Mouse (Mus musculus) heart, adult 2 months (tissue): ENCODE data around the gene Sart1. TPM values are rescaled to one million over a fixed set of nuclear protein-coding genes. Genes with fewer than 3 reads are reported as not detected.
"Not testable (repeated sequence)": the region's sequence is repeated elsewhere in the genome, so short reads cannot be mapped to it uniquely, and the experiment has no call there.

Experiments
- DNase-seq, 2 experiments: peaks; one replicate each; pipeline ENCODE4 v3.0.0; 2021
- H3K27ac ChIP-seq: fragments of 200-600 bp; 2 replicates; pipeline ENCODE4 v1.8.1; 2022
- H3K27me3 ChIP-seq: fragments of 200-500 bp; 2 replicates; pipeline ENCODE4 v1.6.1; 2012; ENCODE audit warnings: mild to moderate bottlenecking, low read length, inconsistent platforms, mixed read lengths; ENCODE audit not compliant: control insufficient read depth, insufficient read depth
- H3K36me3 ChIP-seq: fragments of 200-500 bp; 2 replicates; pipeline ENCODE4 v1.6.1; 2012; ENCODE audit warnings: low read length, inconsistent platforms; ENCODE audit not compliant: control insufficient read depth, insufficient read depth
- H3K4me1 ChIP-seq: fragments of 200-500 bp; 2 replicates; pipeline ENCODE4 v1.6.1; 2011; ENCODE audit warnings: low read length; ENCODE audit not compliant: control insufficient read depth, insufficient read depth
- H3K4me3 ChIP-seq: fragments of 200-600 bp; 2 replicates; pipeline ENCODE4 v1.8.1; 2022
- H3K79me2 ChIP-seq: fragments of 200-500 bp; replicated peaks from 2 replicates; pipeline ENCODE4 v1.6.1; 2012; ENCODE audit warnings: mild to moderate bottlenecking, inconsistent platforms, low read length, moderate library complexity, mixed read lengths; ENCODE audit not compliant: control insufficient read depth, insufficient read depth
- H3K9ac ChIP-seq: fragments of 200-500 bp; 2 replicates; pipeline ENCODE4 v1.6.1; 2012; ENCODE audit warnings: low read depth, mild to moderate bottlenecking, control low read depth, inconsistent platforms, low read length, mixed read lengths
- CTCF ChIP-seq: fragments of 200-600 bp; IDR thresholded peaks from 2 replicates; pipeline ENCODE4 v1.8.1; 2022; ENCODE audit warnings: antibody characterized with exemption, mild to moderate bottlenecking, moderate library complexity
- EP300 ChIP-seq: fragments of 200-500 bp; IDR thresholded peaks from 2 replicates; pipeline ENCODE4 v1.6.1; 2011; ENCODE audit warnings: low read depth, low read length, control low read depth; ENCODE audit not compliant: insufficient read depth
- POLR2A ChIP-seq: fragments of 200-500 bp; IDR thresholded peaks from 2 replicates; pipeline ENCODE4 v1.6.1; 2011; ENCODE audit warnings: mild to moderate bottlenecking, low read depth, low read length, control low read depth; ENCODE audit not compliant: insufficient read depth
- WGBS: fragments of 180-500 bp; shearing (Covaris S2); methylation state at CpG from one replicate; pipeline ENCODE4 v1.1.7; 2018; 5-methylcytosine and 5-hydroxymethylcytosine counted together
- intact Hi-C: fragments of 180-260 bp; cut with DNase I; formaldehyde crosslinking; loops from one replicate; pipeline ENCODE4 v1.15.1; 2025
- polyA plus RNA-seq: library from polyadenylated mRNA; depleted of rRNA; stranded (reverse); fragments of >200 nt; gene quantifications from 2 replicates; pipeline ENCODE4 v1.2.3, GENCODE M21; 2012
- total RNA-seq, 2 experiments: library from RNA; stranded (reverse); gene quantifications; 2 replicates each; pipeline ENCODE4 v1.2.3; 2021

The Sart1 gene
- total and polyA plus RNA-seq, 3 experiments: 10.6 to 51.8 (median 47.3) TPM

DNA sequence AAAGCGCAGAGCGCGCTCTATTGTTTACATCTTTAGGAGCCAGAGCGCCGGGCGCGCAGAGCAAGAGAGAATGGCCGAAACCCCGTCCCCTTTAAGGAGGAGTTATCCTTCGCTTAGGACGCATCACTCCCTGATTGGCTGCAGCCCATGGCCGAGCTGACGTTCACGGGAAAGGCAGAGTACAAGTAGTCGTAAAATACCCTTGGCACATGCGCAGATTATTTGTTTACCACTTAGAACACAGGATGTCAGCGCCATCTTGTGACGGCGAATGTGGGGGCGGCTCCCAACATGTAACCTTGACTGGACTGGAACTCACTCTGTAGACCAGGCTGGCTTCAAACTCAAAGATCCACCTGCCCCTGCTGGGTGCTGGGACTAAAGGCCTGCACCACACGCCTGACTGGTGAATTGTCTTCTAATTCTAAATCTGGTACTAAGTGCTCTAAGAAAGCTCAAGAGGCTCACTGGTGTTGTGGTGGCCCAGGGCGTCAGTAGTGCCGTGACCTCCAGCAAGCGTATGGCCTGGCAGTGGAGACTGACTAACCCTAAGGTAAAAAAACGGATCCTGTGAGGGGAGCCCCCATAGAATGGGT is 18.1 kb upstream of the Sart1 start:
- Histone ChIP-seq H3K4me3 (peak overlapping the region; percentile 48), H3K4me1 (peaks cover 17% of the 10 kb centered on the region), H3K27ac (peak overlapping the region; percentile 96), H3K9ac (peak overlapping the region; percentile 80)
- peak; percentile 87 for TF ChIP-seq POLR2A
- intact Hi-C loops, H3K27me3 ChIP-seq, H3K79me2 ChIP-seq, H3K36me3 ChIP-seq: not testable (repeated sequence)
- DNase-seq: peak; percentile 65 to 67
- WGBS: under 1% methylated on average over 24 of the region's 25 CpGs

DNA sequence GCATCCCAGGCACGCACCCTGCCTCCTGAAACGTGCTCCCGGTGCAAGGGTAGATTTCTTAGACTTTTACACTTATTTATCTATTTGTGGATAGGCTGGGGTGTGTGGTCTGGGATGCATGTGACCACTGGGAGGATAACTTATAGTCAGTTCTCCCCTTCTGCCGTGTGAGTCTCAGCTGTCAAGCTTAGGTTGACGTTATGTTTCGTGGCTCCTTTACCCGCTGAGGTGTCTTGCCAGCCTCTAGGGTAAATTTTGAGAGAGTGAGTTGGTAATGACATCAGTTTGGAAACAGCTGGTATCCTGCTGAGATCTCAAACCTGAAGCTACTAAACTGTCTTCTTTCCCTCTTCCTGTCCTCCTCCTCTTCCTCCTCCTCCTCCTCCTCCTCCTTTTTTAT is 17.4 kb upstream of the Sart1 start:
- peak overlapping the region; percentile 30 for H3K4me3 ChIP-seq
- H3K27ac ChIP-seq: peak overlapping the region; percentile 65
- no peaks in the 10 kb centered on the region for H3K79me2 ChIP-seq
- intact Hi-C loops: no loop called here
- DNase-seq: no peak
- H3K36me3 ChIP-seq: peaks cover 4% of the 10 kb centered on the region; the same call in 1 of the 2 replicates
- no peaks in the 10 kb centered on the region for H3K27me3 ChIP-seq
- TF ChIP-seq POLR2A: no peak
- no peak for TF ChIP-seq CTCF
- TF ChIP-seq EP300: no peak
- peak overlapping the region; percentile 67 for H3K9ac ChIP-seq
- WGBS: 8% methylated on average over 7 of the region's 7 CpGs
- H3K4me1 ChIP-seq: peaks cover 15% of the 10 kb centered on the region

DNA sequence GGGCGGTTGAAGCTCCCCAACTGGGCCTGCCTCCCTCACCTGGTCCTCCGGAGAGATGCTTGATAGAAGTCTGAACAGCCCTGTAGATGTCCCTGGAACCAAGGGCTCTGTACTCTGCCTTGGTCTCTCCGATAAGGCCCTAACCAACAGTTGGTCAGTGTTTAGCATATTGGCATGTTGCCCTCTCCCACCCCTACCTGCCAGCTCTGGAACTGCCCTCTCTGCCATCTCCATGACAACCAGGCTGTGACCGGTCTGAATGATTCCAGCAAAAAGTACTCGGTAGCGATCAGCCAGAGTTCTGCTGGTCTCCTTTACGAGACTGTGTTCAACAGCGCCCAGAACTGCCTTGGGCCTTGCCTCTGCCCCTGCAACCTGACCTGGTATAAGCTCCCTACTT is 13.8 kb upstream of the Sart1 start, which contains the start of gene Tsga10ip:
Tsga10ip (minus strand) TSS at position 234 of the 400 bp plus-strand sequence.
- Histone ChIP-seq H3K9ac (no peak within 1 kb of the TSS), H3K4me3 (no peak within 1 kb of the TSS), H3K4me1 (peaks cover 3% of the 10 kb centered on the region), H3K79me2 (no peaks in the 10 kb centered on the region), H3K27ac (no peak within 1 kb of the TSS), H3K27me3 (no peaks in the 10 kb centered on the region), H3K36me3 (no peaks in the 10 kb centered on the region)
- DNase-seq: no peak
- no peak for TF ChIP-seq POLR2A
- no peak for TF ChIP-seq EP300
- TF ChIP-seq CTCF: no peak
- WGBS: 81% methylated on average over 8 of the region's 8 CpGs
- intact Hi-C loops: no loop called here

DNA sequence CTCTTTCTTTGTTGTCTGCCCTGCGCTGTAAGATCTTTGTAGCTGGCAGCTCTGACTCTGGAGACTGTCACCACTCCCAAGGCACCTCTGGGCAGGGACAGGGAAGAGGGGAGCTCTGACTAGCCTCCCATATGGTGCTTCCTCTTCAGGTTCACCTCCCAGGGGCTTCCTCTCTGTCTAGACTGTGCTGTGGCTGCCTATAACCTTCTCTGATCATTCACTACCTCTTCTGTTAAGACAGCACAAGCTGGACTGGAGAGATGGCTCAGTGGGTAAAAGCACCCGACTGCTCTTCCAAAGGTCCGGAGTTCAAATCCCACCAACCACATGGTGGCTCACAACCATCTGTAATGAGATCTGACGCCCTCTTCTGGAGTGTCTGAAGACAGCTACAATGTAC is 12.6 kb upstream of the Sart1 start:
- WGBS: 68% methylated on average over 4 of the region's 4 CpGs
- DNase-seq, H3K4me3 ChIP-seq, H3K36me3 ChIP-seq, H3K4me1 ChIP-seq, intact Hi-C loops, H3K9ac ChIP-seq, H3K27me3 ChIP-seq, H3K27ac ChIP-seq, H3K79me2 ChIP-seq: not testable (repeated sequence)
- TF ChIP-seq CTCF: 0 out of 2 replicates have a peak, but pooled peaks have one; percentile 2

DNA sequence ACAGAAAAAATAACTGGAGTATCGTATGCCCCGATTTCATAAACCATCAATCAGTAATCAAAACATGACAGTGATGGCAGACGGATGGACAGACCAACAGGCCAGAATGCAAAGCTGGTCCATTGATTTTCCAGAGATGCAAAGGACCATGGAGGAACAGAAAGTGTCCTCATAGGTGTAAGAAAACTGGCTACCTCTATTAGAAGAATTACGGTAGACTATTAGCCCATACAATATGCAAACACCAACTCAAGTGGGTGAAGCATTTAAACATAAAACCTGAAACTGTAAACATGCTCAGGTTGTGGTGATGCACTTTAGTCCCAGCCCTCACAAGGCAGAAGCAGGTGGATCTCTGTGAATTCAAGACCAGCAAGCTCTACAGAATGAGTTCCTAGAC is 6.9 kb upstream of the Sart1 start:
- no peak for DNase-seq
- Histone ChIP-seq H3K4me3 (no peak overlapping the region), H3K27me3 (no peaks in the 10 kb centered on the region), H3K27ac (no peak overlapping the region), H3K36me3 (no peaks in the 10 kb centered on the region), H3K9ac (no peak overlapping the region), H3K79me2 (no peaks in the 10 kb centered on the region), H3K4me1 (no peaks in the 10 kb centered on the region)
- intact Hi-C loops: no loop called here
- no peak for TF ChIP-seq CTCF
- no peak for TF ChIP-seq POLR2A
- TF ChIP-seq EP300: no peak
- 70% methylated on average over 4 of the region's 4 CpGs for WGBS

DNA sequence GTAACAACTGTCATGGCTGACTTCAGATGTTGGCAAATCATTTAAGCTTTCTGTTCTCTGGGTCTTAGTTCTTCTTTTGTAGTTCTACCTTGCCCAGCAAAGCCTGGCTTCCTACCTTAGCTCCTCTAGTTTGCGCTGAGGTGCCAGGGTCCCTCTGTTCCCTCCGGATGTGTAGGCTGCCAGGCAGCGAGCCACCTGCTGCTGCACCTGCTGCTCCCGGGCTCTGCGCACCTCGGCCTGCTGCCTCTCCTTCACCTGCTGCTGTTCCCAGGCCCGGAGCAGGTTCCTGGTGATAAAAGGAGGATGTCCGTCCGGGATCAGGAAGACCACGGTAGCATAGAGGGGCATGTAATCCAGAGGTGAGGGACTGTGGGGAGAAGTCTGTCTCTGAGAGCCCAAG is 5.7 kb upstream of the Sart1 start:
- Histone ChIP-seq H3K27ac (no peak overlapping the region), H3K4me3 (no peak overlapping the region), H3K4me1 (peaks cover 3% of the 10 kb centered on the region), H3K79me2 (no peaks in the 10 kb centered on the region), H3K36me3 (no peaks in the 10 kb centered on the region), H3K27me3 (no peaks in the 10 kb centered on the region), H3K9ac (no peak overlapping the region)
- TF ChIP-seq EP300 (no peak), POLR2A (no peak), CTCF (no peak)
- WGBS: 44% methylated on average over 10 of the region's 10 CpGs
- intact Hi-C loops: no loop called here
- DNase-seq: no peak
